Mouse (Mus musculus): ENCODE data around the gene Fmr1.
A peak's percentile ranks its signal among the peaks of the same experiment; 100 is the strongest.
"Not testable (repeated sequence)": the region's sequence is repeated elsewhere in the genome, so short reads cannot be mapped to it uniquely, and the experiment has no call there.

Gene Fmr1

DNA sequence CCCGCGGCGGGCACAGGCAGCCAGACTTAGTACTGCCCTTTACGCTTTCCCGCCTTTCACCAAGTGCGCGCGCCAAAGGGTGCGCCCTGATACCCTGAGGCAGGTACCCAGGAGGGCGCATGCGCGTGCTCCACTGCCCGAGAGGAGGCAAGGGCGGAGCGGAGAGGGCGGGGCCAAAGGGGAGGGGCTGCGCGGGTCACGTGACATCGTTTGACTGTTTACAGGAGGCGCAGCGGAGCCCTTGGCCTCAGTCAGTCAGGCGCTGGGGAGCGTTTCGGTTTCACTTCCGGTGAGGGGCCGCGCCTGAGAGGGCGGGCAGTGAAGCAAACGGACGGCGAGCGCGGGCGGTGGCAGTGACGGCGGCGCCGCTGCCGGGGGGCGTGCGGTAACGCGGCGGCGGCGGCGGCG is at the start of gene Fmr1:
Gene Fmr1 (plus strand): TSS at position 209 of the 408 bp plus-strand sequence.
- peak; percentile 94 for DNase-seq

DNA sequence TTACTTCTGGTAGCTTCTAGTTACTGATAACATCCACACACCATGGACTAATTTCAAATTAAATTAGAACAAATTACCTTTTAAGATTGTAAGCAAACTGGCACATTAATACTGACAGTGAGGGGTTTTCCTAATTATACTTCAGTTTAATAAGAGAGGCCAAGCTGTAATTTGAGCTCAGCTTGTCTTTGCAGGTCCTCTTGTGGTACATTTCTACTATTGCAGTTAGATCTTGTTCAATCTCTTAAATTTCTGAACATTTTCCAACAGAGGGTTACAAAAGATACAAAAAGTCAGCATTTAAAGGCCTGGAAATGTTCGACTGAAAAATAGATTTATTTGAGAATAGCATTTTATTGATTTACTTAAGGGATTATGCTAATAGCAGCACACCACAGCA is 36.7 kb upstream of the Fmr1 start:
- DNase-seq: no peak

DNA sequence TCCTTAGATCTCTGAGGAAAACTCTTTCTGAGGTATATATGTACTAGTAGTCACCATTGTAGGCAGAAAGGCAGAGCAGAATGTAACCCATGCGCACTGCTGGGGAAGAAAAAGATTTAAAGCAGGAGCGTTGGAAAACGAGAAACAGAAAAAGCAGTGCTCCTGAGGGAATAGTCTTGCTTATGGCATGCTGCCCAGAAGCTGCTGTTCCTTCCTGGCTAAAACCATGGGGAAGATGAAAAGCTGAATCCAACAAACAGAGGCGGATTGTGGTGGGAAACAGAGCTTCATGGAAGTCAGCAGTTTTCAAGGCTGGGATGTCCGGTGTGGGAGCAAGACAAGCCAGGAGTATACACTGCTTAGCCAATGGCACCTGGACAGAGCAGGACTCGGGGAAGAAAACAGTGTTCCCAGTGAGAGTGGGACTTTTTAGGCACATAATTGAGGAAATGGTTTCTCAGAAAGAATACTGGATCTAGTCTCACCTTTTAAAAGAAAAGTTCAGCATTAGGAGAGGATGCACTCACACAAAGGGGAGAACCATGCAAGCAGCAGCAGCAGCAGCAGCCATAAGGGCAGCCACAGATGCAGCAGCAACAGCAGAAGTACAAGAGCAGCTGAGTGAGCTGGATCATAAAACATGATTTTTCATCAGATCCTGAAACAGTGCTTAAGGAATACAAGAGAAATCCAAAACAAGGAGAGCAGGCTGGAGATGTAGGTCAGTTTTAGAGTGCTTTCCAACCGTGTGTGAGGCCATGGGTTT is 33.0 kb upstream of the Fmr1 start:
- peak; percentile 40 for DNase-seq

DNA sequence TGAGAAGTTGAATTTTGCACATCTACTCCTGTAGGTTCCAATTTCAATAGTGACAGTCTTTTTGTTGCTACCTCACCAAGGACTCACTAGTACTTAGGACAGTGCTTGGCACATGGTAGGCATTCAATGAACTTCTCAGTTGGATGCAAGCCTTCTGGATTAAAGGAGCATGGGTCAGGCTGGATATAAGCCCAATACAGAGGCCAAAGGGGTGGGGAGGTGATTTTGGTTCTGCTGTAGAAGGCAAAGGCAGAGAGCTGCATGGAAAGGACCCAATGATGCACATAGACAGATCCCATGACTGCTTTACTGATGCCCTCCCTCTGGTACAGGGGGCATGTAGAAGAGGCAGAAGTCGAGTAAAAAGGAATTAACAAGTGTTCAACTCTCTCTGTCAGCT is 833 bp upstream of the Fmr1 start:
- DNase-seq: no peak

DNA sequence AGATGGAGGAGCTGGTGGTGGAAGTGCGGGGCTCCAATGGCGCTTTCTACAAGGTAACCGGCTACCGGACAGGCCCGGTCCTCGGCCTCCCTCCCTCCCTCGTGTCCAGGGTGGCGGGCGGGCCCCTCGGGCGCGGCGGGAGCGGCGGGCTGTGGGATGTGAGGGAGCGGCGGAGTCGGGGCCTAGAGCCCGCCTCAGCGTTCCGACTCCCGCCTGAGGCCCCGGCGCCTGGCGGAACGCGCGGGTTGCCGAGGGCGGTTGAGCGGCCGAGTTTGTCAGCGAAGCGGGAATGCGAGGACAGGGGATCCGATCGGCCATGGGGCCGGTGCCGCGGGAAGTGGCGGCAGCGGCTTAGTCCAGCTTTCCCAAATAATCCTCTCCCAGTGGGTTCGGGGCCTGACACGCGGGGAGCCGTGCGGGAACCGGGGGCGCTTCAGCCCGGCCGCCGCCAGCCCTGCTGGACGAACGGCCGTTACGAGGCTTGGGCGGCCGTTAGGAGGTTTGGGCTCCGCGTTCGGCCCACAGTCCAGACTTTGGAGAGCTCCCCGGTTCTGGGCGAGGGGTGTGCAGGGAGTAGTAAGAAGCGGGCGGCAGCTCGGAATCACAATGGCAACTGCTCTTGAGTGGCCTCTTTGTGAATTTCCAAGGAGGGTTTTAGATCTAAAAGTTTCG is 610 bp downstream of the Fmr1 start:
- DNase-seq: peak; percentile 12

DNA sequence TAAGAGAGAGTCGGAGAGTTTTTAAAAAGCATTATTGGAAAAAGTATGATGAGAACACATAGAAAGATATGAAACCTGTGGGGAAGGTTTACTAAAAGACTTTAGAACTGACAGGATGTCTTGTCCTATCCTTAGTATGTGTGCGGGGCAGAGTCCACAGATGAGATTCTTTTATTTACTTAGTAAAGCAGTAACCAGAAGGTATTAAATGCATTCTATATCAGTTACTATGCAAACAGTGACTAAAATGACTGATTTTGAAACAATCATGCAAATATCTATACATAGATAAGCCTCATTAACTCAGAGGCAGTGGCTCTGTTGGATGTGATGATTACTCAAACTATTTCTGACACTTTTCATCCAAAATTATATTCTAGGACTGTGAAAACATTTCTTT is 6.4 kb downstream of the Fmr1 start:
- no peak for DNase-seq

DNA sequence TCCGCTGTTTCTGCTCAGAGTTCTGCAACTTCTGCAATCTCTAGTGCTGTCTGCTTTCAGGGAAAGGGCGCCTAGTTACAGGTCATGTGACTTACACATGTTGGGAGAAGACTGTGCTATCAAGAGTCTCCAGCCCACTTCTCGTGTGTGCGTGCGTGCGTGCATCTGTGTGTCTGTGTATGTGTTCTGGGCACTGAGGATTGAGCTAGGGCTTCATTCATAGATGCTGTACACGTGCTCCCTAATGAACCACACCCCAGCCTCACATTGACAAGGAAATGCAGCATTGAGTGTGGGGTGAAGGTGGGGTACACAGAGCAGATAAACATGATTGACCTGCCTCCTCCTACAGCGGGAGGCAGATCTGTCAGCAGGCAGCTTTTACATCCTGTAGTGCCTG is 13.6 kb downstream of the Fmr1 start:
- not testable (repeated sequence) for DNase-seq

DNA sequence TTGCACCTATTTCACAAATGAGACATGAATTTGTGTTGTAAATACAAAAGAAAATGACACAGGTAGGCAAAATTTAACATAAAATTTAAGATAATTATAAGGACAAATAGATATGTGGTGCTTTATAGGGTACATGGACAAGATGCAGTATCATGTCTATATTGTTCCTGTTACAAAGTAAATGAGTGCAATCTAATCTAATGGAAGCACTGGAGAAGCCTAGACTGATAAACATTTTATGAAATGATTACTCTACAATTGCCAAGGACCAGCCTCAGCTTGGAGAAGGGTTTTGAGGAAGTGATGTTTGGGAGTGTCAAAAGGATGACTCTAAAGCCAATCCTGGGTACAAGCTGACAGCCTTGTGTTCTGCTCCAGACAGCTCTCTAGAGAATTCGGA is 58.6 kb downstream of the Fmr1 start:
- DNase-seq: no peak

DNA sequence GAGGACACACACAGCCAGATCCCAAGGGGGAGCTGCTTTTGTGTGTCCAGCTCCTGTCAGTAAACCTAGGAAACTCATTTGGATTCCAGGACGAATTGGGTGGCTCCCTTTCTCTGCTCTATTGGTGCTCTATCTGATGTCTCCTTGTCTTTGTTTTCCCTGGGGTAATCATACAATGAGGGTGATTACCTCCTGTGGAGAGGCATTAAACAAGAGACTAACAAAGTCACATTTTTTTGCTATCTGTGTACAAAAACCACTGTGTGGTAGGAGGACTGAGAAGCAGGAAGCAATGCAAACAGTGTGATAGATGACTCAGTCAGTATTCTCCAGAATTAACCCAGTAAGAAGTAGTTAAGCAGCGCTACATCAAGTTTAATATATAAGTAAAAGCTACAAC is 61.7 kb downstream of the Fmr1 start:
- no peak for DNase-seq

DNA sequence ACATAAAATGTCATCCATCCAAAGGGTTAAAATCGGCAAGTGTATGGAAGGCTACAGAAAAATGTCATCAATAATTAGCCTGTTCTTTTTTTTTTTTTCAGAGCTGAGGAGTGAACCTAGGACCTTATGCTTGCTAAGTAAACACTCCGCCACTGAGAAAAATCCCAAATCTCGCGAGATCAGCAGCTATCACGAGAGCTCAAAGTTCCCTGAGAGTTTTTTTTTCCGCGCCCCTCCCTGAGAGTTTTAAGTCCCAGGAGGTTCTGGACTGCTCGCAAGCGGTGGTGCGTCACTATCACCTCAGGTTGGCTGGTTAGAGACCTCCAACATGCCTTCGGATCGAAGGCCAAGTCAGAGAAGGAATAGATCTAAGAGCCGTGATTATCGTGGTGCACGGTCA is 83.3 kb downstream of the Fmr1 start, which contains the start of gene Fmr1nb:
Gene Fmr1nb (plus strand): TSS at position 234 of the 400 bp plus-strand sequence.
- DNase-seq: no peak

Data from right cerebral cortex, postnatal 14 days (tissue).